Mouse (Mus musculus) hindbrain, postnatal 0 days (tissue): ENCODE measurements around the gene Sdad1. TPM values are rescaled to one million over a fixed set of nuclear protein-coding genes. Genes with fewer than 3 reads are reported as not detected.
"Not testable (repeated sequence)": the region's sequence is repeated elsewhere in the genome, so short reads cannot be mapped to it uniquely, and the experiment has no call there.

ENCODE experiments used
- ATAC-seq: fragments of 200-750 bp; cut with Nextera tagmentation; 2 replicates; pipeline ENCODE4 v1.8.0; 2017; ENCODE audit warnings: mild to moderate bottlenecking, moderate TSS enrichment, moderate library complexity
- DNase-seq: peaks from one replicate; pipeline ENCODE4 v3.0.0-alpha.2; 2015; ENCODE audit warnings: low spot score
- H3K27ac ChIP-seq: fragments of 300-500 bp; sonication (generic); 2 replicates; pipeline ENCODE4 v1.5.1; 2014; ENCODE audit warnings: mild to moderate bottlenecking
- H3K27me3 ChIP-seq: fragments of 300-500 bp; sonication (generic); 2 replicates; pipeline ENCODE4 v1.6.1; 2014; ENCODE audit warnings: low read length, mixed read lengths; ENCODE audit not compliant: insufficient read depth
- H3K36me3 ChIP-seq: fragments of 300-500 bp; sonication (generic); 2 replicates; pipeline ENCODE4 v1.6.1; 2014; ENCODE audit warnings: low read length, mixed read lengths; ENCODE audit not compliant: insufficient read depth
- H3K4me1 ChIP-seq: fragments of 300-500 bp; sonication (generic); 2 replicates; pipeline ENCODE4 v1.6.1; 2014; ENCODE audit warnings: antibody characterized with exemption, low read length, mixed read lengths; ENCODE audit not compliant: insufficient read depth
- H3K4me2 ChIP-seq: fragments of 300-500 bp; sonication (generic); 2 replicates; pipeline ENCODE4 v1.6.1; 2014; ENCODE audit warnings: low read depth, mild to moderate bottlenecking, low read length, moderate library complexity, mixed read lengths
- H3K4me3 ChIP-seq: fragments of 300-500 bp; sonication (generic); 2 replicates; pipeline ENCODE4 v1.5.1; 2014; ENCODE audit warnings: low read length
- H3K9ac ChIP-seq: fragments of 300-500 bp; sonication (generic); replicated peaks from 2 replicates; pipeline ENCODE4 v1.6.1; 2014; ENCODE audit warnings: mild to moderate bottlenecking, low read length, moderate library complexity, mixed read lengths
- H3K9me3 ChIP-seq: fragments of 300-500 bp; sonication (generic); 2 replicates; pipeline ENCODE4 v1.6.1; 2016; ENCODE audit warnings: low read length, mixed read lengths
- CTCF ChIP-seq: IDR thresholded peaks from 2 replicates; pipeline ENCODE4 v1.5.1; 2016; ENCODE audit warnings: antibody characterized with exemption, control low read depth, low read depth
- WGBS: fragments of 180-500 bp; shearing (Covaris S2); extraction: QIAGEN DNeasy Blood & Tissue Kit; methylation state at CpG from one replicate; pipeline ENCODE4 v1.1.7; 2014; 5-methylcytosine and 5-hydroxymethylcytosine counted together
- polyA plus RNA-seq: library from polyadenylated mRNA; unstranded; fragments of >200 nt; fragmentation: Nextera tagmentation; extraction: Ambion mirVana; gene quantifications from 2 replicates; pipeline ENCODE4 v1.2.1, GENCODE M21; 2015
- total RNA-seq: library from RNA; depleted of rRNA; stranded (reverse); fragments of >200 nt; gene quantifications from 2 replicates; pipeline ENCODE4 v1.2.3, GENCODE M21; 2014; rRNA removed

Sdad1 gene
- total RNA-seq (27.3 and 28.3 TPM in 2 replicates), polyA plus RNA-seq (30.6 and 30.7 TPM in 2 replicates)

DNA sequence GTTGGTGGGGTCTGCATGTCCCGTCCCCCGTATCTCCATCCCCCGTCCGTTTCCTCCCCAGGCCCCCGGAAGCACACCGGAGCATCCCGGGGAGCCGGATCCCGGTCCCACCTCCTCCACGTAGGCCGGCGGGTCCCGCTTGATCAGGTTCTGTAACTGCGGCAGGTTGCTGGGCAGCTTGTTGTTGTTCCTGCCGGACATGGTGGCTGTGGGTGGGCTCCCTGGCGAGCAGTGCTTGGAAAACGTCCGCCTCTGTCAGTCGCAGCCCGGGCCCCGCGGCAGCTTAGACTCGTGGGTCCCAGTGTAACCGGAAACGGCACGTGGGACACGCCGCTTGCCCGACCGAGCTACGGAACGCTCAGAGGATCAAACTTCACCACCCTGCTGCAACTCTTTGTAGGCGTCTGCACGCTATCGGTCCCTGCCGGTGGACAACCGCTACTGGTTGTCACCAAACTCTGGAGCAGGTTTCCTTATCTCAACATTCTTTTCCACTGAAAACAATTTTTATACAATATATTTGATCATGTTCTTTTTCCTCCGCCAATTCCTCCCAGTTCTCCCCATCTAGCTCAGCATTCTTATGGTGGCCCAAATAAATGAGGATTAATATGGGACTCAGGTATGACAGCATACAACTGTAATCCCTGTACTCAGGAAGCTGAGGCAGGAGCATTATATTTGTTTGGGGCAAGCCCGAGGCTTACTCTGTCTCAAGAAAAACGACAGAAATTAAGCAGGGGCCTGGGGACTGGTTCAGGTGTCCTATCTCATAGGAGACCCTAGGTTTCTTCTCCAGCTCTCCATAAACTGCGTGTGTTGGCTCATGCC lies at the start of gene Sdad1:
TSS of gene Sdad1 (minus strand) at position 799 of the 831 bp plus-strand sequence.
- DNase-seq (peak; percentile 97), ATAC-seq (peak; percentile 97)
- H3K9me3 ChIP-seq: no peaks in the 10 kb centered on the region
- H3K4me2 ChIP-seq: peak within 1 kb of the TSS; percentile 88
- WGBS: 2% methylated on average over 41 of the region's 41 CpGs
- no peaks in the 10 kb centered on the region for H3K27me3 ChIP-seq
- H3K4me1 ChIP-seq: peaks cover 5% of the 10 kb centered on the region
- peaks cover 7% of the 10 kb centered on the region; the same call in 1 of the 2 replicates for H3K36me3 ChIP-seq
- H3K9ac ChIP-seq: peak within 1 kb of the TSS; percentile 64
- peak within 1 kb of the TSS; percentile 73 for H3K27ac ChIP-seq
- H3K4me3 ChIP-seq: peak within 1 kb of the TSS; percentile 76
- peak; percentile 90 for TF ChIP-seq CTCF

DNA sequence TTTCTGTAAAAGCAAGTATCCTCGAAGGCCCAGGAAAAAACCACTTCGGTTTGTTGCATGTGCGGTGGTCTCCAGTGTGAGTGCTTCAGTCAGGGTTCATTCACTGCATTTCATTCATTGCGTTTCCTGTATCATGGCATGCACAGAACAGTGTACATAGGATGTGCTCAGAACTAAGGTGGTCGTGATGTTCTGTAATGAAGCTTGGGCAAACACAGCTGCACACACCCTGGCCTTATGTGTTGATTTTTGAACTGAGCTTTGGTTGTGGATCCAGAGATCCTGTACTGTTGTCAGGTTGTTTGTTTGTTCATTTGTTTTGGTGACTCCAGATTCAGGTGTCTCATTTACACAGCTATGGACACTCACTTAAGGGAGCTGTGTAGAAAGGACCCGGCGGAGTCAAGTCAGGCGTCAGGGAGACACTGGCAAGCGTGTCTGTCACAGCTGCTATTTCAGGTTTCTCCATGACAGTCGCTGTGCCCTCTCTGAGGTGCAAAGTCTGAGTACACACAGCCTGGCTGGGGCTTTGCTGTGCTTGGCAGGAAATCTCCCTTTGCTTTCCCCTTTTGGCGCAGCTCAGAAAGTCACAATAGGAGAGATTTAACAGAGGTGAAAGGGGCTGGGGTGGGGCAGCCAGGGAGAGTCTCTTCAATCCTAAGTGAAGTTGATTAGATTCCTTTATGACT lies 48.6 kb upstream of the Sdad1 start:
- 77% methylated on average over 11 of the region's 11 CpGs for WGBS
- no peaks in the 10 kb centered on the region for H3K9me3 ChIP-seq

DNA sequence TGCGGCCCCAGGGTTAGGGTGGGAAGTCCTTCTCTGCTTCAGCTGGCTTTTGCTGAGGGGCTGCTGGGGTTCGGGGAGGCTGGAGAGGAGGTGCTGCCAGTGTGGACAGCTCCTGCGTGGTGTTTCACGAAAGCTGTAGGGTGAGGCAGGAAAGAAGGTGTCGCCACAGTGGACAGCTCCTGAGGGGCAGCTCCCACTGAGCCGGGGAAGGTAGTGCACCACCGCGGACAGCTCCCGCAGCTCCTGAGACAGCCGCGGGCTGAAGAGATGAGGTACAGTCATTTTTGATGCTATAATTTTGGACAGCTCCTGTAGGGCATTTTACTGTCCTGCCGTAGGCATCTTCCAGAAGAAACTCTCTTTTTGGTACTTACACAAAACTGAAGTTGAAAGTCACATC lies 47.8 kb upstream of the Sdad1 start:
- Histone ChIP-seq H3K4me2 (no peak overlapping the region), H3K9me3 (no peaks in the 10 kb centered on the region), H3K4me3 (no peak overlapping the region), H3K4me1 (no peaks in the 10 kb centered on the region), H3K36me3 (no peaks in the 10 kb centered on the region), H3K9ac (no peak overlapping the region), H3K27ac (no peak overlapping the region), H3K27me3 (no peaks in the 10 kb centered on the region)
- DNase-seq: no peak
- 64% methylated on average over 11 of the region's 12 CpGs for WGBS
- no peak for TF ChIP-seq CTCF
- no peak for ATAC-seq

More for the DNA sequence above, 48.6 kb upstream of the Sdad1 start:
- H3K27ac ChIP-seq: no peak overlapping the region
- no peak overlapping the region for H3K9ac ChIP-seq
- H3K4me1 ChIP-seq: no peaks in the 10 kb centered on the region
- no peaks in the 10 kb centered on the region for H3K36me3 ChIP-seq
- H3K27me3 ChIP-seq: no peaks in the 10 kb centered on the region
- H3K4me3 ChIP-seq: no peak overlapping the region
- DNase-seq (no peak), ATAC-seq (no peak)
- TF ChIP-seq CTCF: no peak
- no peak overlapping the region for H3K4me2 ChIP-seq

GRCm38 (mm10) chr5:92353517-92353916 lies 43.2 kb upstream of the Sdad1 start:
- no peak for TF ChIP-seq CTCF
- no peak for ATAC-seq
- Histone ChIP-seq H3K9ac (no peak overlapping the region), H3K9me3 (no peaks in the 10 kb centered on the region), H3K36me3 (no peaks in the 10 kb centered on the region), H3K27ac (no peak overlapping the region), H3K4me2 (peak overlapping the region; percentile 40), H3K4me1 (no peaks in the 10 kb centered on the region), H3K27me3 (no peaks in the 10 kb centered on the region), H3K4me3 (peak overlapping the region; percentile 10; the same call in 1 of the 2 replicates)
- WGBS: 48% methylated on average over 11 of the region's 11 CpGs
- DNase-seq: no peak

GRCm38 (mm10) chr5:92352716-92353115 lies 42.4 kb upstream of the Sdad1 start:
- H3K27ac ChIP-seq, H3K4me2 ChIP-seq, DNase-seq, H3K9ac ChIP-seq, H3K9me3 ChIP-seq, H3K4me1 ChIP-seq, ATAC-seq, H3K36me3 ChIP-seq, H3K27me3 ChIP-seq, H3K4me3 ChIP-seq: not testable (repeated sequence)
- WGBS: 79% methylated on average over 4 of the region's 4 CpGs

GRCm38 (mm10) chr5:92349731-92350130 lies 39.5 kb upstream of the Sdad1 start:
- Histone ChIP-seq H3K9me3 (no peaks in the 10 kb centered on the region), H3K4me3 (no peak overlapping the region), H3K27me3 (no peaks in the 10 kb centered on the region), H3K4me1 (no peaks in the 10 kb centered on the region), H3K9ac (no peak overlapping the region), H3K36me3 (no peaks in the 10 kb centered on the region), H3K27ac (no peak overlapping the region), H3K4me2 (no peak overlapping the region)
- TF ChIP-seq CTCF: no peak
- no peak for DNase-seq
- 85% methylated on average over 7 of the region's 7 CpGs for WGBS
- no peak for ATAC-seq
